In the genomic region with DNA sequence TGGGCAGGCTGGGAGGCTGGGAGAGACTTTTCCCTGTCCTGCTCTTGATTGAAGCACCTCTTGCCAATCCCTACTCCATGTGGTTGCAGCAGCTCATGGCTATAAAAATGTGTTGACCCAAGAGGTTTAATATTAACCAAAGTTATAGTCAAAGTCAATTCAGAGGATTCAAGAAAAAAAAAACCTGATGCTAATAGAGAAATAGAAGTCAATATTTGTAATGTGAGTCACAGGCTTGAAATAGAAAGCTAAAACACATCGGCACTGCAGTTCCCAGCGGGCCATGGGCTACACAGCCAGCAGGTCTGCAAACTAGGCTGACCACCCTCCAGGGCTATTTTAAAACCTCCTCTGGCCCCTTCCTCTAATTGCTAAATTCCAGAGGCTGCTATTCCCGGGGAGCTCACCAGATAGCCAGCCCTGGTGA, we compare ENCODE assay signal across 10 mouse cellular contexts. TPM values are rescaled to one million over a fixed set of nuclear protein-coding genes. Genes with fewer than 3 reads are reported as not detected.
DNase-seq lines count a peak whose midpoint lies in the region; ATAC-seq lines count a peak whose summit lies in the region.
"Had no signal": no experiment of that assay in that cellular context is flagged by ENCODE, and none has a peak within 500 bp of the region (broad histone marks: within the 10 kb centered on the region; RNA-seq: fewer than 3 reads in every experiment).

No protein-coding gene starts in this region.

- peak overlapping the region; percentile 40 for H3K4me2 ChIP-seq in heart, embryonic 14.5 days (ENCODE audit: low read length)
- H3K4me2 ChIP-seq in intestine, embryonic 15.5 days (replicated peaks): 0 out of 2 replicates have a peak overlapping the region, but pooled peaks have one; percentile 18
- H3K4me2 ChIP-seq: embryonic facial prominence, embryonic 15.5 days had no signal

- no peak overlapping the region for H3K9ac ChIP-seq in heart, embryonic 14.5 days (ENCODE audit: low read length)
- no peak overlapping the region for H3K9ac ChIP-seq in intestine, embryonic 15.5 days
- H3K9ac ChIP-seq: embryonic facial prominence, embryonic 15.5 days had no signal

- peak overlapping the region; percentile 7 to 56; a peak in 3 of 4 replicates for H3K27ac ChIP-seq in heart, embryonic 14.5 days (replicated peaks in 1 of 2; ENCODE audit: control insufficient read depth in 1 of 2, insufficient read depth in 1 of 2, low read depth in 2 of 2, low read length in 2 of 2)
- peak overlapping the region; percentile 77 for H3K27ac ChIP-seq in intestine, embryonic 15.5 days
- H3K27ac ChIP-seq: embryonic facial prominence, embryonic 15.5 days had no signal

- no peak for ATAC-seq in heart, embryonic 14.5 days (ENCODE audit: insufficient number of reproducible peaks, insufficient read depth, low FRiP score, low read depth)
- peak; percentile 92 for ATAC-seq in intestine, embryonic 15.5 days
- no peak for ATAC-seq in erythroid progenitor cell, adult 5-6 weeks (replicated peaks; ENCODE audit: low FRiP score, poor library complexity, severe bottlenecking)
- no peak for ATAC-seq in monocyte, adult 5-6 weeks (replicated peaks; ENCODE audit: insufficient number of reproducible peaks, low FRiP score, low TSS enrichment, poor library complexity, severe bottlenecking)

- H3K9me3 ChIP-seq in heart, embryonic 14.5 days (ENCODE audit: control insufficient read depth, low read length): no peaks in the 10 kb centered on the region
- no peaks in the 10 kb centered on the region for H3K9me3 ChIP-seq in intestine, embryonic 15.5 days
- H3K9me3 ChIP-seq: embryonic facial prominence, embryonic 15.5 days had no signal

- no peak overlapping the region for H3K4me3 ChIP-seq in heart, embryonic 14.5 days (ENCODE audit: control insufficient read depth in 1 of 2, insufficient read depth in 1 of 2, low read depth in 1 of 2, low read length in 2 of 2)
- no peak overlapping the region for H3K4me3 ChIP-seq in intestine, embryonic 15.5 days (replicated peaks)
- H3K4me3 ChIP-seq: embryonic facial prominence, embryonic 15.5 days had no signal

- intact Hi-C loops in heart, postnatal 36 days (cut with DNase I): no loop called here

- peaks cover 9 to 15% of the 10 kb centered on the region in 2 experiments for H3K4me1 ChIP-seq in heart, embryonic 14.5 days (ENCODE audit: control insufficient read depth in 2 of 2, insufficient read depth in 2 of 2, low read length in 2 of 2)
- no peaks in the 10 kb centered on the region for H3K4me1 ChIP-seq in intestine, embryonic 15.5 days (replicated peaks)
- H3K4me1 ChIP-seq: embryonic facial prominence, embryonic 15.5 days had no signal

- no peak for DNase-seq in heart, postnatal 36 days
- peak; percentile 17 for DNase-seq in Muller cell, postnatal 12 days (ENCODE audit: inconsistent ontology term)
- peak; percentile 6 for DNase-seq in lung, postnatal 10 days
- no peak for DNase-seq in spleen, adult 18-20 months
- DNase-seq: cerebellum, adult 9-11 months had no signal

- H3K36me3 ChIP-seq in heart, embryonic 14.5 days (ENCODE audit: control insufficient read depth, insufficient read depth, low read length): no peaks in the 10 kb centered on the region
- no peaks in the 10 kb centered on the region for H3K36me3 ChIP-seq in intestine, embryonic 15.5 days
- H3K36me3 ChIP-seq: embryonic facial prominence, embryonic 15.5 days had no signal

- 8% methylated on average over 3 of the region's 3 CpGs for WGBS in heart, embryonic 14.5 days
- 48% methylated on average over 3 of the region's 3 CpGs for WGBS in intestine, embryonic 15.5 days

- H3K27me3 ChIP-seq in heart, embryonic 14.5 days (ENCODE audit: control insufficient read depth, insufficient read depth, low read length): no peaks in the 10 kb centered on the region
- no peaks in the 10 kb centered on the region for H3K27me3 ChIP-seq in intestine, embryonic 15.5 days (replicated peaks)
- H3K27me3 ChIP-seq: embryonic facial prominence, embryonic 15.5 days had no signal

RNA-seq across cellular contexts. Expression of a gene that starts 53.2 kb away (rescaled TPM):
- polyA plus RNA-seq in heart, embryonic 14.5 days (2014; fragmentation: Nextera tagmentation; extraction: Ambion mirVana): 9.0 and 9.7 TPM in 2 replicates
- total RNA-seq in heart, postnatal 36 days (2021): 1 to 10 TPM; 1.8 to 1.9 TPM
- polyA plus RNA-seq in intestine, embryonic 15.5 days (2015; fragmentation: Nextera tagmentation; extraction: Ambion mirVana): 13.8 and 16.5 TPM in 2 replicates
- total RNA-seq in erythroid progenitor cell, adult 5-6 weeks (2015; ENCODE audit: low replicate concordance): not detected in 2 replicates
- not detected in 2 replicates for total RNA-seq in erythroid progenitor cell, adult 5-6 weeks (2017; ENCODE audit: low replicate concordance)
- not detected in 3 replicates for total RNA-seq in monocyte, adult 5-6 weeks (2017)

Comparison
In these comparisons a context has a peak if more than half of its experiments do, and no peak if none do; other contexts are left out.
1. DNase-seq: peak in Muller cell, postnatal 12 days (single experiment) and lung, postnatal 10 days (single experiment); none in heart, postnatal 36 days (0 of 2) and spleen, adult 18-20 months (0 of 2).